Mouse (Mus musculus) 3134 (cell line): ENCODE measurements around the gene Ecd.
"Not testable (repeated sequence)": the region's sequence is repeated elsewhere in the genome, so short reads cannot be mapped to it uniquely, and the experiment has no call there.

Experiments used
- DNase-seq: peaks from one replicate; pipeline ENCODE4 v3.0.0-alpha.2; 2011; ENCODE audit warnings: low spot score; ENCODE audit not compliant: insufficient read length; ENCODE audit errors: extremely low read depth

Gene Ecd

GRCm38 (mm10) chr14:20328474-20328873, 19.4 kb downstream of the Ecd start:
- no peak for DNase-seq

DNA sequence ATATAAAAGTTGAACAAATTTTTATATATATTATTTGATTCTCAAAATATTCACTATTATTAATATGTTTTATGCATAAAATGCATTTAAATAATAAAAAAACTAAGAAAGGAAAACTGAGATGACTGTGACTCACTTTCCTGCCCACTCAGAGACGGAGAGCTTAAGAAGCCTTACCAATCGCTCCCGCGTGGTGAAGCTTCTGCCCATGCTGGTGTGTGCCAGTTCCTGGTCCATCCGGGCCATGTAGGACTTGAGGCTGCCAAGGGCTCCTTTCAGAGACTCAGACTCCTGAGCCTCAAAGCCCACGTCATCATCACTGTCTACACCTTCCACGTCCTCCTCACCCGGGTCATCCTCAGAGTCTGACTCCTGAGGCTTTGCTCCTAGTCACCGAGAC, 23.7 kb downstream of the Ecd start:
- no peak for DNase-seq

GRCm38 (mm10) chr14:20319420-20319819, 28.5 kb downstream of the Ecd start:
- DNase-seq, result peak; percentile 20

- no peak for DNase-seq
Observed at GRCm38 (mm10) chr14:20315137-20315536, 32.8 kb downstream of the Ecd start.

- not testable (repeated sequence) for DNase-seq
Observed at GRCm38 (mm10) chr14:20305085-20305484, 42.8 kb downstream of the Ecd start.

DNA sequence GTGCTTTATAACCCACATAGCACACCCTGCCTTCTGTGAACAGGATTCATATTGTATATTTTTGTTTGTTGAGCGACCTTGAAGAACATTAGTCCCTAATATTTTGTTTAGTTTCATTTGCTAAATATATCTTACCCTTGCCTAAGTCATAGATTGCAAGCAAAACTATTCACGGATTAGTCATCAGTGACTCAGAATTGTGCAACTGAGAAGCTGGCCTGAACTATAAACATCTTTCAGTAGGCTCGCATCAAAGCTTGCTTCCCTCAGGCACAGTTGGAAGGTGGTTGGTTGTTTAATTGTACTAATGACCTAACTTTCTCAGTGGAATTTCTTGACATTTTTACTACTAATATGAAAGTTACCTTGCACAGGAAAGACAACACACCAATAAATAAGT, 49.8 kb downstream of the Ecd start:
- peak; percentile 57 for DNase-seq

GRCm38 (mm10) chr14:20297616-20298015, 50.3 kb downstream of the Ecd start:
- DNase-seq, result peak; percentile 21

DNA sequence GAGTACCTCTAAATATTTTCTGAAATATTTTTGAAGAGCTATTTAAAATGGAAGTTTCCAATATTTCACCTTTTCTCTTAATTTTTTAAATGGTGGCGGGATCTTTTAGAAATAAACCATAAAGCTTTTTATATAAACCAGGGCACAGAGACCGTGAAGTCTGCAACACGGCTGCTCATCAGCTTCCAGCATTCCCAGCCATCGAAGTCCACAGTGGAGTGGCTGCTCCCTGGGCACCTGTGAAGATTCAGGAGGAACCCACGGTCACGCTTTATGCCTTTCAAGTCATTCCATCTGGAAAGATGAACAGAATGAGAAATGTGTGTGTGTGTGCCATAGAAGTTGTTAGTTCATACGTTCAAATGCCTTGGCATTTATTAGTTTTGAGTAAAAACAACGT, 53.0 kb downstream of the Ecd start:
- peak; percentile 9 for DNase-seq

- peak; percentile 73 for DNase-seq
Observed at GRCm38 (mm10) chr14:20294117-20294892, 53.6 kb downstream of the Ecd start, which contains the start of gene Nudt13. Nudt13 (plus strand) TSS chr14:20294697.

GRCm38 (mm10) chr14:20291391-20291790, 56.5 kb downstream of the Ecd start:
- DNase-seq, result no peak
